Mouse (Mus musculus): ENCODE data around the gene Syne1.
A peak's percentile ranks its signal among the peaks of the same experiment; 100 is the strongest.

Gene Syne1

GRCm38 (mm10) chr10:5207905-5208641 lies 343.2 kb downstream of the Syne1 start:
- no peak for DNase-seq (ENCODE audit: low read depth, low spot score)

- no peak for DNase-seq (ENCODE audit: low read depth, low spot score)
Measured at GRCm38 (mm10) chr10:5205977-5206376, 345.3 kb downstream of the Syne1 start.

DNA sequence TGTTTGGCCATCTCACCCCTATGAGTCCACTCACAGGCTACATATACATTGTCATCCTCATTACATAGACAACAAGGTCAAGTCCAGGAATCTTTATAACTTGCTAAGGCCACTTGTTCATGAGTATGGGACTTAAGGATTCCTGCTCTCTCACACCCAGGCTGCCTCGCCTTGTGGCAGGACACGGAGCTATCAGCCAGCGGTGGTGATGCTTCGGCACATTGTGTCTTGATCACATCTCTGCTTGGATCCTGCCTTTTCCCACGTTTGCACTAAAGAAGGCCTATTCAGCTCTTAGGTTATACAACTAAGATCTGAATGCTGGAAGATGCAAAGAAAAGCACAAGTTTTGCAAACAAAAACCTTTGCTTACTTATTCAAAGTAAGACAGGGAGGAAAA lies 345.7 kb downstream of the Syne1 start:
- no peak for DNase-seq (ENCODE audit: low read depth, low spot score)

- DNase-seq (ENCODE audit: low read depth, low spot score) = peak; percentile 60
Measured at GRCm38 (mm10) chr10:5203837-5204236, 347.4 kb downstream of the Syne1 start.

DNA sequence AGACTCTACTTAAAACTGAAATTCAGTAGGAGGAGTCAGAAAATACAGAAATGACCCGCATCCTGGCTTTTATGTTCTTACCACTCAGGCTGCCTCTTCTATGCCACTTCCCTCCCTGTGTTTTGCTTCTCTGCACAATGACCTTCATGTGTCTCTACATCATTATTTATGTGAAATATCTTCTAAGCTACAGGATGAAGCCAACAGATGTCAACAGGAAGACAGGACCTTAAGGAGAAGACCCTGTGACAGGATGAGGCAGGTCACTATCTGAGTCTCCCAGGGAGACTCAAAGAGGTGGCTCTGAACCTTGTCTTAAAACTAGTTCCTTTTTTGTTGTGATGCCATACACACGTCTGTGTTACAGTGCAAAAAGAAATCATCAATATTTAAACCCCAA lies 353.9 kb downstream of the Syne1 start:
- no peak for DNase-seq (ENCODE audit: low read depth, low spot score)

GRCm38 (mm10) chr10:5196267-5196666 lies 355.0 kb downstream of the Syne1 start:
- DNase-seq (ENCODE audit: low read depth, low spot score) = no peak

DNA sequence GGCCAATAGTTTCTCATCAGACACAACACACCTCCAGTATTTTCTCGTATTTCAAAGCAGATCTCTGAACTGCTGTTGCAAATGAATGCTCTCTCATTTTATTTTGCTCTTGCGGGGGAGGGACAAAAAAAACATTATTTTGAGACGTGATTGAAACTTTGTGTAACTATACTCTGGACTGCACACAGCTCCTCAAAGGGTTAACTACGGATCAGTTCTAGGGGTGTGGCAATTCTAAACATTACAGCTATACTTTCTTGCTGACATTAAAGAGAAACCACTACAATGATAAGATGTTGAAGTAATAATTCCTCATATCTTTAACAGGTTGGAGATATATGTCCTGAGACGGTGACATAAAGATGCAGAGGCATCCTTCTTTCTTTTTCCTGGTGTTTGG lies 356.0 kb downstream of the Syne1 start:
- DNase-seq (ENCODE audit: low read depth, low spot score) = no peak

DNA sequence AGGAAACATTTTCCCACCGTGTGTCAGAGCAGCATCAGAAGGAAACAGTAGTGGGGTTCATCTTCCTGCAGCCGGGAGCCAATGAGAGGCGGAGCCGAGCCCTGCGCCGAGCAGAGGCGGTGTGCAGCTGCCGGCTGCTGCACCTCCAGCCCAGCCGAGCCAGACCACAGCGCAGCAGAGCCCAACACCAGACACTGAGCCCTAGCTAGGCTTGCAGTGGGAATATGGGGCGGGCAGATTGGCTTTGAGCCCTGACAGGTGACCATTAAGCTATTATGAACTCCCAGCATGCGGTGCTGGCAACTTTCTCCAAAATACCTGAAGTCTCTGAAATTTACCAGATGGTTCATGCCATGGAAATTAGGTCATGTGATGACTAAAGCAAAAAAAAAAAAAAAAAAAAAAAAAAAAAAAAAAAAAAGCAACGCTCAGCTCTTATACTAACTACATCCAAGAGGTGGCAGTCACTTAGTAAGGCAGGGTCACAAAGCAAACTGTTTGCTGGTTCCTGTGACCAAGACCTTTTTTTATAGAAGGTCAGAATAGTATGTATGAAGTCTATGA lies 356.5 kb downstream of the Syne1 start:
- peak; percentile 94 for DNase-seq (ENCODE audit: low read depth, low spot score)

DNA sequence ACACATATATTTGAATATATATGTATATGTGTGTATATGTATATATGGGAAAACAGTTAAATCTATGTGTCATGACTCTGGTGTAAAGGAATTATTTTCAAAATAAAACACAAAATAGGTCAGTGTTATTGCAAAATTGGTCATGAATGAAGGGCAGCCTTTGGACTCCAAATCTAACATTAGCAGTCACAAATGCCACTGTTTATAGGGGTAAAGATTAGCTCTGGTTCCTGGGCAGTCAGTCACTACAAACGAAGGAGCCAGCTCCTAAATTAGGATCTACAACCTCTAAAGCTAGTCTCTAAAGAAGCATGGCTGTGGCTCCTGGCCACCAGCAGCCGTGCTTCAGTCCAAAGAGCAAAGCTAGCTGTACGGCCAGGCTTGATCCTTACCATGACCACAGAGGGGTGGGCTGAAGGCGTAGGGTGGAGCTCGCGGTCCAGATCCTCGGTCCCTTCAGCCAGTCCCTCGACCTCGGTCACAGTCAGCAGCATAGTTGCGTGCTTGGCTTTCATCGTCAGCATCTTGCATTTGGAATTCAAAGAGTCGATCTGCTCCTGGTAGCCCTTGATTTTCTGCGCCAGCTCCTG lies 357.1 kb downstream of the Syne1 start:
- DNase-seq (ENCODE audit: low read depth, low spot score) = no peak

DNA sequence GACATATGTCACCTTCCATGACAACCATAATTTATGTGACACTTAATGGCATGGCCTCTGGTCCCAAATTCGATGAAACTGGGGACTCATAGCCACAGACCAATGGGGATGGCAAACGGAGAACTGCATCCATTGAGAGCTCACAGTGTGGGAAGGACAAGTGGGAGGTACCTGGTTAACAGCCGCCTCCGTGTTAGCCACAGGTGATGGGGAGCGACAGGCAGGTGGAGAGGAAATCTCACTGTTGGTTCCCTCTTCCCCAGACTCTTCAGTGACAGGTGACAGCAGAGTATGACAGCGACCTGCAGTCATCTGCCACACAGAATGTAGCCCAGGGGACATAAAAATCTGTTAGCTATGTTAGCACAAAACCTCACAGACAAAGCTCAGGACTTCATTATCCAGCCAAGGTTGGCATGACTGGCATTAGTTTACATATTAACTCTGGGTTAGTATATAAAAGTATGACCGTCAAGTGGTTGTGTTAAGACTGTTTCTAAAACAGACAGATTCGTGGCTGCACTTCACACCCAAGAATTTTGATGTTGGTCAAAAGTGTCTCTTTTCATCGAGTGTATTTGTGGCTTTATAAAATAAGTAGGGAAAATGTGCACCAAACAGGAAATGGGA lies 358.3 kb downstream of the Syne1 start:
- DNase-seq (ENCODE audit: low read depth, low spot score) = no peak

DNA sequence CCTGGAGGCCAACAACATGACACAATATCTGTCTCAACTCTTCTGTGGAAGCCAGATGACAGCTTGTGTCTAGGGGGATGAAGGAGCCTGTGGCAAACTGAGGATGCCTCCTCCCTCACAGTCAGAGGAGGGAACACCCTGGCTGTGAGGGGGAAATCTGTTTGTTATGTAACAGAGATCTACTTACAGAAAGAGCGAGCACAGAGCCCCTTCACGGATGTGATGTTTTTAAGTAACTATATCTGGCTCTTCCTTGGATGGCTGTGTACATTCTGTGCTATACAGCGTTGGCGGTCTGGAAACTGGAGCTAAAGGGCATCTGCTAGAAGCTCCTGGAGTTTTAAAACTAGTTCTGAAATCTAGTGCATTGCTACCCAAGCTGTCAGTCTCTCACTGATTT lies 360.5 kb downstream of the Syne1 start:
- DNase-seq (ENCODE audit: low read depth, low spot score) = no peak

- no peak for DNase-seq (ENCODE audit: low read depth, low spot score)
Measured at GRCm38 (mm10) chr10:5188890-5189289, 362.4 kb downstream of the Syne1 start.

GRCm38 (mm10) chr10:5185156-5186083 lies 365.9 kb downstream of the Syne1 start:
- DNase-seq (ENCODE audit: low read depth, low spot score) = no peak

DNA sequence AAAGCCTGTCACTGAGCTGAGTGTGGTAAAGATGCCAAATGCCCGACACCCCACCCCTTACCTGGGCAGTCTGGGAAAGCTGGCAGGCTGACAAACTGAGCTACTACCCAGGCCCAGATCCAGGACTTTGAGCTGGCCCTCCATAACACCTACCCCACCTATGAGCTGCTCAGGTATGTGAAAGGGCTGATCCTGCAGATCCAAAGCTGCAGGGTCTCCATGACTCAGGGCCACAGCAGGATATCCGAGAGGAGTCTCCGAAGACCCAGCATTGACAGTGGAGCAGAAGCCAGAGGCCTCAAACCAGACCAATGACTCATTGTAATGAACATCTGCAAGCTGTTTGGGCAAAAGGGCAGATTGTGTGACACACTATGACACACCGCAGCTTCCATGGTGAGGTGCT lies 369.5 kb downstream of the Syne1 start:
- no peak for DNase-seq (ENCODE audit: low read depth, low spot score)

DNA sequence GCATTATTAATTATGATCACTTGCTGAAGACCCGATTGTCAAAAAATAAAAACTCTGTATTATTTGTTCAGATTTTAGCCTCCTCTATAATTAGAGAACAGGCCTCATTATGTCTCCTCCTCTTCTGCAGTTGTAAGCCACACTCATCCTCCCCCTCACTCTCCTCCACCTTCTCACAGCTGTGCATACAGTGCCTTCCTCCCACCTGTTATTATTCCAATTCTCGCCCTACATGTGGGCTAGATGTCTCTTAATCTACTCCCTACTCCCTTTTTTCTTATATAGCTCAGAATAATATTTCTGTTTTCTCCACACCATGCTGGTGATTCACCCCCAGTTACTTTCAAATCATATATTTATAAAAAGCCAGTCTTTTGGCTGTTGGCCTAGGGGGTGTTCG lies 371.4 kb downstream of the Syne1 start:
- DNase-seq (ENCODE audit: low read depth, low spot score) = no peak

GRCm38 (mm10) chr10:5177446-5178015 lies 373.8 kb downstream of the Syne1 start:
- no peak for DNase-seq (ENCODE audit: low read depth, low spot score)

- DNase-seq (ENCODE audit: low read depth, low spot score) = no peak
Measured at GRCm38 (mm10) chr10:5176371-5176770, 374.9 kb downstream of the Syne1 start.

- peak; percentile 28 for DNase-seq (ENCODE audit: low read depth, low spot score)
Measured at GRCm38 (mm10) chr10:5170425-5170824, 380.9 kb downstream of the Syne1 start.

DNA sequence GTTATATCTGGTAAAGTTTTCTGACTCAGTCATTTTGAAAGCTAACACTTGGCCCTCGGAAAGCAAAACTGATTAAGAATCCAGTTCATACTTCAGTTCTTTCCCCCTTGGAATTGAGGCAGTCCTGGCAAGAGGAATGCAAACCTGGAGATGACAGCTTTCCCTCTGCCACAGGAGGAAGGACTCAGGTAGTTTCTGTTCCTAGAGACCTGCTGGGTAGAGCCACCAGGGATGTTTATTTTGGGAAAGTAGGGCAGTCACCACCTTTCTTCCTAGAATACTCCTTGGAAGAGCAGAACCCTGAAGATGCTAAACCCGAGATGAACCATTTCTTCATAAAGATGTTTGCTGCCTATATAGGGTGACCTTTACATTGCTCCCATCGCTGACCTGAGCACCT lies 383.8 kb downstream of the Syne1 start:
- DNase-seq (ENCODE audit: low read depth, low spot score) = no peak

GRCm38 (mm10) chr10:5165439-5165838 lies 385.8 kb downstream of the Syne1 start:
- DNase-seq (ENCODE audit: low read depth, low spot score) = no peak

- DNase-seq (ENCODE audit: low read depth, low spot score) = no peak
Measured at GRCm38 (mm10) chr10:5163770-5164169, 387.5 kb downstream of the Syne1 start.
